Mouse (Mus musculus) thymus, adult 2 months (tissue): ENCODE measurements around the gene Papss2.

Experiments used
- CTCF ChIP-seq: fragments of 200-500 bp; IDR thresholded peaks from 2 replicates; pipeline ENCODE4 v1.5.1; 2012; ENCODE audit warnings: mild to moderate bottlenecking, control low read depth, low read length, moderate library complexity, borderline replicate concordance; ENCODE audit not compliant: control insufficient read depth, poor library complexity, insufficient read depth; ENCODE audit errors: extremely low read depth
- POLR2A ChIP-seq: fragments of 200-500 bp; IDR thresholded peaks from 2 replicates; pipeline ENCODE4 v1.6.1; 2012; ENCODE audit warnings: mild to moderate bottlenecking, low read length, control low read depth, moderate library complexity; ENCODE audit not compliant: control insufficient read depth, poor library complexity, insufficient read depth; ENCODE audit errors: extremely low read depth

DNA sequence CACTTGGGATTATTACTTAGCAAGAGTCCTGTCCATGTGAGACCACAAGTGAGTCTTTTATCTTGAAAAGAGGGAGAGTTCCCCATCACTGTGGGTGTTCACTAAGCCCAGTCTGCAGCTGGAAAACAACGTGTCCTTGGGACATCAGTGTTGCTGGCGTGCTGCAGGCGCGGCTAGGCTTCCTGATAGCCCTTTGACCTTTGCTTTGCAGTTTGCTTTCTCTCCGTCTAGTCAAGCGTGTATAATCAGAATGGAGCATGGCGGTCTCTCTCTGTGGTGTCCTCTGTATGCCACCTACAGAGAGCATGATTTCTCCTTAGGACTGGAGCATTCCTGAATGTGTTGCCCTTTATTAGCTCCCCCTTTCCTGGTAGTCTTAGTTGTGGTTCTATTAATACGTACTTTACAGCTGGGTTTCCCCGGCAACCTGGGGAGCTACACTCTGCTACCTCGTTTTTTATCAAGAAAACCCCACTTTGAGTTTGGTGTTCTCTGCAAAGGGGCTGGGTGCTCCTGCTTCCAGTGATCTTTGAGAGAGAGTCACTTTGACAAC is 52.5 kb downstream of the Papss2 start:
- TF ChIP-seq CTCF, result no peak
- no peak for TF ChIP-seq POLR2A
